Mouse (Mus musculus): Measurements from ENCODE around the gene Polr2c. TPM values are rescaled to one million over a fixed set of nuclear protein-coding genes. Genes with fewer than 3 reads are reported as not detected.

Gene Polr2c
- total RNA-seq (2023): 35.4 and 45.1 TPM in 2 replicates

GRCm38 (mm10) chr8:94857346-94858173 lies at the start of gene Polr2c:
TSS of gene Polr2c (plus strand) at chr8:94857450.

GRCm38 (mm10) chr8:94810153-94810552 lies 47.1 kb upstream of the Polr2c start, which contains the start of gene Ccl17:
TSS of gene Ccl17 (plus strand) at chr8:94810453.

GRCm38 (mm10) chr8:94837662-94838574 lies 19.3 kb upstream of the Polr2c start, which contains the start of the genes Coq9 and Ciapin1:
TSS of gene Coq9 (plus strand) at chr8:94838321.
TSS of gene Ciapin1 (minus strand) at chr8:94838358.

GRCm38 (mm10) chr8:94876197-94876730 lies 19.0 kb downstream of the Polr2c start, which contains the start of gene Dok4:
TSS of gene Dok4 (minus strand) at chr8:94876330.

GRCm38 (mm10) chr8:94917851-94918495 lies 60.7 kb downstream of the Polr2c start, which contains the start of gene Ccdc102a:
TSS of gene Ccdc102a (minus strand) at chr8:94918098.

Other genes starting within 250 kb of the Polr2c start
- gene Arl2bp, start 190.8 kb upstream of the Polr2c start, total RNA-seq (2023): 99.9 and 112 TPM in 2 replicates
- not detected in 2 replicates for gene Pllp, start 161.2 kb upstream of the Polr2c start, total RNA-seq (2023)
- not detected in 2 replicates for gene Ccl22, start 111.9 kb upstream of the Polr2c start, total RNA-seq (2023)
- not detected in 2 replicates for gene Cx3cl1, start 85.4 kb upstream of the Polr2c start, total RNA-seq (2023)
- not detected in 2 replicates for gene Ccl17, start 47.0 kb upstream of the Polr2c start, total RNA-seq (2023)
- 20.1 and 22.0 TPM in 2 replicates for gene Coq9, start 19.1 kb upstream of the Polr2c start, total RNA-seq (2023)
- 44.8 and 46.9 TPM in 2 replicates for gene Ciapin1, start 19.1 kb upstream of the Polr2c start, total RNA-seq (2023)
- 1.1 and 1.5 TPM in 2 replicates for gene Dok4, start 18.9 kb downstream of the Polr2c start, total RNA-seq (2023)
- gene Ccdc102a, start 60.6 kb downstream of the Polr2c start, total RNA-seq (2023): 1.8 and 2.9 TPM in 2 replicates
- 9.5 and 12.4 TPM in 2 replicates for gene Adgrg5, start 66.2 kb downstream of the Polr2c start, total RNA-seq (2023)
- gene Adgrg1, start 117.3 kb downstream of the Polr2c start, total RNA-seq (2023): 6.2 and 9.2 TPM in 2 replicates
- gene Adgrg3, start 160.2 kb downstream of the Polr2c start, total RNA-seq (2023): 175 and 211 TPM in 2 replicates
- 0.73 and 1.2 TPM in 2 replicates for gene Drc7, start 197.7 kb downstream of the Polr2c start, total RNA-seq (2023)
- gene Katnb1, start 223.7 kb downstream of the Polr2c start, total RNA-seq (2023): 19.7 and 20.8 TPM in 2 replicates